Mouse (Mus musculus) bone marrow, adult 2 months (tissue): ENCODE data around the gene Ptov1. TPM values are rescaled to one million over a fixed set of nuclear protein-coding genes. Genes with fewer than 3 reads are reported as not detected.
"Not testable (repeated sequence)": the region's sequence is repeated elsewhere in the genome, so short reads cannot be mapped to it uniquely, and the experiment has no call there.

Experiments
- H3K27ac ChIP-seq: fragments of 200-500 bp; 2 replicates; pipeline ENCODE4 v1.5.1; 2012; ENCODE audit warnings: low read depth, mild to moderate bottlenecking, control low read depth, inconsistent platforms, low read length; ENCODE audit not compliant: control insufficient read depth, poor library complexity, insufficient read depth
- H3K4me1 ChIP-seq: fragments of 200-500 bp; 2 replicates; pipeline ENCODE4 v1.6.1; 2011; ENCODE audit warnings: low read length; ENCODE audit not compliant: control insufficient read depth, insufficient read depth
- H3K4me3 ChIP-seq: fragments of 200-500 bp; replicated peaks from 2 replicates; pipeline ENCODE3; 2011; ENCODE audit warnings: mild to moderate bottlenecking, low read depth, low read length, control low read depth; ENCODE audit not compliant: control insufficient read depth
- CTCF ChIP-seq: fragments of 200-500 bp; IDR thresholded peaks from 2 replicates; pipeline ENCODE4 v1.5.1; 2011; ENCODE audit warnings: low read length, control low read depth; ENCODE audit not compliant: control insufficient read depth, insufficient read depth
- POLR2A ChIP-seq: fragments of 200-500 bp; IDR thresholded peaks from 2 replicates; pipeline ENCODE4 v1.6.1; 2011; ENCODE audit warnings: low read depth, mild to moderate bottlenecking, control low read depth, low read length, borderline replicate concordance; ENCODE audit not compliant: control insufficient read depth
- WGBS: fragments of 180-500 bp; shearing (Covaris S2); methylation state at CpG from one replicate; pipeline ENCODE4 v1.1.7; 2018; 5-methylcytosine and 5-hydroxymethylcytosine counted together
- polyA plus RNA-seq: library from polyadenylated mRNA; stranded (reverse); fragments of >200 nt; gene quantifications from 2 replicates; pipeline ENCODE4 v1.2.4, GENCODE M21; 2011; ENCODE audit warnings: low replicate concordance; ENCODE audit not compliant: missing spikeins, insufficient read depth, insufficient read length

Gene Ptov1
- polyA plus RNA-seq, 1 experiment = 96.4 TPM

- Histone ChIP-seq H3K4me1 (no peaks in the 10 kb centered on the region; the same call in 1 of the 2 replicates), H3K4me3 (no peak overlapping the region), H3K27ac (no peak overlapping the region; the same call in 1 of the 2 replicates)
- 84% methylated on average over 3 of the region's 3 CpGs for WGBS
- TF ChIP-seq CTCF (no peak), POLR2A (no peak)
These were observed 13.4 kb upstream of the Ptov1 start for GRCm38 (mm10) chr7:44883036-44883435.

- 82% methylated on average over 14 of the region's 14 CpGs for WGBS
- TF ChIP-seq POLR2A (no peak), CTCF (no peak)
- Histone ChIP-seq H3K4me1 (no peaks in the 10 kb centered on the region), H3K27ac (no peak overlapping the region), H3K4me3 (no peak overlapping the region)
These were observed 8.2 kb upstream of the Ptov1 start for GRCm38 (mm10) chr7:44877833-44878232.

GRCm38 (mm10) chr7:44871774-44872173 is 2.2 kb upstream of the Ptov1 start:
- H3K4me1 ChIP-seq, H3K4me3 ChIP-seq, H3K27ac ChIP-seq: not testable (repeated sequence)
- 80% methylated on average over 2 of the region's 2 CpGs for WGBS

- no peak overlapping the region for H3K4me3 ChIP-seq
- peaks cover 3% of the 10 kb centered on the region for H3K4me1 ChIP-seq
- WGBS = 77% methylated on average over 1 of the region's 1 CpGs
- no peak for TF ChIP-seq POLR2A
- no peak for TF ChIP-seq CTCF
- no peak overlapping the region for H3K27ac ChIP-seq
These were observed 1.6 kb upstream of the Ptov1 start for GRCm38 (mm10) chr7:44871181-44871580.

GRCm38 (mm10) chr7:44870614-44871013 is 1.0 kb upstream of the Ptov1 start:
- no peak overlapping the region for H3K4me3 ChIP-seq
- no peak for TF ChIP-seq CTCF
- no peak for TF ChIP-seq POLR2A
- 85% methylated on average over 6 of the region's 6 CpGs for WGBS
- H3K4me1 ChIP-seq = peaks cover 5% of the 10 kb centered on the region
- no peak overlapping the region for H3K27ac ChIP-seq

GRCm38 (mm10) chr7:44868919-44869696 is 480 bp downstream of the Ptov1 start:
- H3K27ac ChIP-seq = peak overlapping the region; percentile 55

GRCm38 (mm10) chr7:44868465-44868864 is 1.1 kb downstream of the Ptov1 start:
- TF ChIP-seq POLR2A = no peak
- no peak for TF ChIP-seq CTCF
- H3K4me3 ChIP-seq = peak overlapping the region; percentile 15
- 13% methylated on average over 16 of the region's 16 CpGs for WGBS
- no peak overlapping the region for H3K27ac ChIP-seq
- peaks cover 5% of the 10 kb centered on the region for H3K4me1 ChIP-seq

More at GRCm38 (mm10) chr7:44868919-44869696, 480 bp downstream of the Ptov1 start:
- peak overlapping the region; percentile 58 for H3K4me3 ChIP-seq
- H3K4me1 ChIP-seq = peaks cover 5% of the 10 kb centered on the region
- WGBS = under 1% methylated on average over 102 of the region's 108 CpGs
- TF ChIP-seq POLR2A (no peak), CTCF (no peak)

GRCm38 (mm10) chr7:44867802-44868201 is 1.8 kb downstream of the Ptov1 start:
- H3K4me3 ChIP-seq = no peak overlapping the region
- TF ChIP-seq CTCF = no peak
- TF ChIP-seq POLR2A = no peak
- no peak overlapping the region for H3K27ac ChIP-seq
- WGBS = 74% methylated on average over 9 of the region's 9 CpGs
- H3K4me1 ChIP-seq = peaks cover 5% of the 10 kb centered on the region

DNA sequence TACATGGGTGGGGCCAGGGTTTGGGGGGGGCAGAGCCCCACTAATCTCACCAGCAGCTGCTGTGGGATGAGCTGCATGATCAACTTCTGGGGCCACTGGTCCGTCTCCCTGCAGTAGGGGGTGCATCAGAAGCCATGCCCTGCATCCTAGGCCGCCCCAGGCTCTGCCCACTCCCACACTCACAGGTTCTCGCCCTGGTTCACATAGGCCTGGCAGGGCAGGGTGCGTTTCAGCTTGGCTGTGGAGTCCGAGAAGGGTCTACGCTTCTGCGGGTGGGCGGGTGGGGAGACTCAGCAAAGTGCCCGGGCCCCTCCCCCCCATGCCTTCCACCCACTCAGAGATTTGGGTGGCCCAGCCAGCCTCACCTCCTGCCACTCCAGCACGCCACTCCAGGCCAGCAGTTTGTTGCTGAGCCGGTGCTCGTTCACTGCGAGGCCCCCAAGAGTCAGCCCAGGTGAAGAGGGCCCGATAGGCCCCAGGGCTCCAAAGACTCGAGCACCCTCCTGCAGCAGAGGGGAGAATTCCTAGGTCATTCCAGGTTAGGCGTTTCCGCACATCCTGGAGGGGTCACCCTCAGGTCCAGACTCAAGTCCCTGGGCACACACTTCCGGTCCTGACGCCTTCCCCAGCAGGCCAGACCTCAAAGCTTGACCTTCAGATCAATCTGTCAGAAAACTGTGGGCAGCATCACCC is 2.4 kb downstream of the Ptov1 start:
- Histone ChIP-seq H3K4me1 (peaks cover 5% of the 10 kb centered on the region), H3K27ac (no peak overlapping the region), H3K4me3 (no peak overlapping the region)
- WGBS = 86% methylated on average over 19 of the region's 19 CpGs
- no peak for TF ChIP-seq POLR2A
- no peak for TF ChIP-seq CTCF
